Mouse (Mus musculus) intestine, embryonic 14.5 days (tissue): ENCODE results near the gene Robo4. TPM values are rescaled to one million over a fixed set of nuclear protein-coding genes. Genes with fewer than 3 reads are reported as not detected.

Experiments
- ATAC-seq: fragments of 200-750 bp; cut with Nextera tagmentation; replicated peaks from 2 replicates; pipeline ENCODE4 v1.8.0; 2017; ENCODE audit warnings: low read depth, moderate number of reproducible peaks, moderate TSS enrichment, moderate library complexity; ENCODE audit not compliant: low FRiP score, low TSS enrichment
- DNase-seq: peaks from one replicate; pipeline ENCODE4 v3.0.0-alpha.2; 2018; ENCODE audit warnings: low spot score
- H3K27ac ChIP-seq: fragments of 300-500 bp; sonication (generic); 2 replicates; pipeline ENCODE4 v1.5.1; 2014; ENCODE audit warnings: low read depth, mild to moderate bottlenecking, control low read depth
- H3K27me3 ChIP-seq: fragments of 300-500 bp; sonication (generic); replicated peaks from 2 replicates; pipeline ENCODE4 v1.6.1; 2014; ENCODE audit warnings: low read length, control low read depth; ENCODE audit not compliant: control insufficient read depth, insufficient read depth
- H3K36me3 ChIP-seq: fragments of 300-500 bp; sonication (generic); 2 replicates; pipeline ENCODE4 v1.6.1; 2014; ENCODE audit warnings: low read length, control low read depth; ENCODE audit not compliant: control insufficient read depth, insufficient read depth
- H3K4me1 ChIP-seq: fragments of 300-500 bp; sonication (generic); replicated peaks from 2 replicates; pipeline ENCODE4 v1.6.1; 2014; ENCODE audit warnings: low read length, control low read depth, mixed read lengths; ENCODE audit not compliant: control insufficient read depth, insufficient read depth
- H3K4me2 ChIP-seq: fragments of 300-500 bp; sonication (generic); 2 replicates; pipeline ENCODE4 v1.6.1; 2014; ENCODE audit warnings: low read length
- H3K4me3 ChIP-seq: fragments of 300-500 bp; sonication (generic); 2 replicates; pipeline ENCODE4 v1.5.1; 2014; ENCODE audit warnings: low read depth, low read length, control low read depth, mixed read lengths
- H3K9ac ChIP-seq: fragments of 300-500 bp; sonication (generic); 2 replicates; pipeline ENCODE4 v1.6.1; 2014; ENCODE audit warnings: mild to moderate bottlenecking, low read length
- H3K9me3 ChIP-seq: fragments of 300-500 bp; sonication (generic); 2 replicates; pipeline ENCODE4 v1.6.1; 2016; ENCODE audit warnings: low read length, control low read depth; ENCODE audit not compliant: control insufficient read depth
- WGBS: fragments of 180-500 bp; shearing (Covaris S2); extraction: QIAGEN DNeasy Blood & Tissue Kit; methylation state at CpG from one replicate; pipeline ENCODE4 v1.1.7; 2014; 5-methylcytosine and 5-hydroxymethylcytosine counted together
- polyA plus RNA-seq: library from polyadenylated mRNA; unstranded; fragments of >200 nt; fragmentation: Nextera tagmentation; extraction: Ambion mirVana; gene quantifications from 2 replicates; pipeline ENCODE4 v1.2.1, GENCODE M21; 2014

The Robo4 gene
- polyA plus RNA-seq, 1 experiment from 2014 or later: 9.8 TPM

DNA sequence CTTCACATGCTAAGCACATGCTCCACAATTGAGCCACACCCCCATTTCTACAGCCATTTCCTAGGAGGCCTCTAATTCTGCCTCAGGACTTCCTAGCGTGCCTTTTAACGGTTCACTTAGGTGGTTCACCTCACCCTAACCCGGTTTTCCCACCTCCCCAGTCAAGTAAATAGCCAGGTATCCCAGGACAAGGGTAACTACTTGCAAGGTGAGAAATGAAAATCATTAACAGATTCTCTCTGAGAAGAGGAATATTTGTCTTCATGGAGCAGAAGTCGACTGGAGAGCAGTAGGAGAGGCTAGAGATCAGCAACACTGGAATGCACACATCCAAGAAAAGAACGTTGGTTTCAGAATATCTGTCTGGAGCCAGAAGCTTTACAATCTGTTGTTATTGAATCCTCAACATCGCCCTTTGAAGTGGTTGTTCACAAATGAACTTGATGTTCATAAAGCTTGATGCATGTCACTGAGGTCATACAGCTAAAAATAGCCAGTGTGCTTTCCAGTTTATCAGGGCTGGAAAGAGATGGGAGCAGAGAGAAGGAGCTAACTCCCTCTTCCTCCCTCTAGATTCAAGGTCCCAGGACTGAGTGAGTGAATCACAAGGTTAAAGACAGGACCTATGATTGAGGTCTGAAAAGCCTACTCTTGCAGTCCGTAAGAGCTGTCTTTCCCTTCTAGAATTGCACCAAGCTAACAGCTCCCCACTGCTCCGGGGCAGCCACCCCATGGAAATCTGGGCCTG, 8.2 kb downstream of the Robo4 start:
- H3K4me3 ChIP-seq: no peak overlapping the region
- no peaks in the 10 kb centered on the region for H3K4me1 ChIP-seq
- no peak overlapping the region for H3K27ac ChIP-seq
- ATAC-seq: no peak
- no peaks in the 10 kb centered on the region for H3K9me3 ChIP-seq
- no peak overlapping the region for H3K9ac ChIP-seq
- peaks cover 25% of the 10 kb centered on the region for H3K27me3 ChIP-seq
- no peak for DNase-seq
- WGBS: 72% methylated on average over 8 of the region's 8 CpGs
- H3K4me2 ChIP-seq: no peak overlapping the region
- H3K36me3 ChIP-seq: no peaks in the 10 kb centered on the region

GRCm38 (mm10) chr9:37412989-37413388, 11.3 kb downstream of the Robo4 start:
- ATAC-seq: no peak

GRCm38 (mm10) chr9:37414666-37415065, 13.0 kb downstream of the Robo4 start:
- no peak overlapping the region for H3K9ac ChIP-seq
- no peaks in the 10 kb centered on the region for H3K27me3 ChIP-seq
- no peak overlapping the region for H3K27ac ChIP-seq
- WGBS: 76% methylated on average over 3 of the region's 3 CpGs
- no peak overlapping the region for H3K4me3 ChIP-seq
- H3K9me3 ChIP-seq: no peaks in the 10 kb centered on the region
- DNase-seq (no peak), ATAC-seq (no peak)
- no peaks in the 10 kb centered on the region for H3K36me3 ChIP-seq
- no peak overlapping the region for H3K4me2 ChIP-seq
- H3K4me1 ChIP-seq: no peaks in the 10 kb centered on the region

More at GRCm38 (mm10) chr9:37412989-37413388, 11.3 kb downstream of the Robo4 start:
- Histone ChIP-seq H3K4me3 (no peak overlapping the region), H3K4me2 (no peak overlapping the region), H3K9me3 (no peaks in the 10 kb centered on the region), H3K9ac (no peak overlapping the region), H3K27me3 (peaks cover 11% of the 10 kb centered on the region), H3K36me3 (no peaks in the 10 kb centered on the region), H3K27ac (no peak overlapping the region), H3K4me1 (no peaks in the 10 kb centered on the region)
- DNase-seq: no peak
- WGBS: 47% methylated on average over 3 of the region's 3 CpGs

DNA sequence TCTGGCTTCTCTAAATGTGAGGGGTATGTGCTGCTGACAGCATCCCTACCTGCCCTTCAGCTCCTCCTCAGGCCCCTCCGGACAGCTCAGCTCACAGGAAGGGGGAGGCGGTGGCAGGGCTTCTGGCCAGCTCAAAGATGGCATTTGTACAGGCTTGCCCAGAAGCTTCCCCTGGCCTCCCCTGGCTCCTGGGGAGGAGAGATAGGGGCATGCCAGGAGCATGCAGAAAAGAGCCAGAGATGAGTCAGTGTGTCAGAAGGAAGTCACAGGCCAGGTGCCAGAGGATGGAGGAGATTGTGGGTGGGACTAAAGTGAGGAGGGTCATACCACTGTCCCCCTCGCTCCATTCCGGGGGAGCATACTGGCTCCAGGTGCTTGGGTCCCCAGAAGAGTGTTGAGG, 17.1 kb downstream of the Robo4 start:
- no peak overlapping the region for H3K27ac ChIP-seq
- H3K9me3 ChIP-seq: no peaks in the 10 kb centered on the region
- 69% methylated on average over 4 of the region's 4 CpGs for WGBS
- no peak for DNase-seq
- ATAC-seq: no peak
- no peaks in the 10 kb centered on the region for H3K36me3 ChIP-seq
- no peak overlapping the region for H3K4me3 ChIP-seq
- H3K4me1 ChIP-seq: no peaks in the 10 kb centered on the region; the same call in 1 of the 2 replicates
- H3K4me2 ChIP-seq: no peak overlapping the region
- H3K27me3 ChIP-seq: 0 out of 2 replicates have a peak, but pooled peaks cover 4% of the 10 kb centered on the region
- no peak overlapping the region for H3K9ac ChIP-seq

DNA sequence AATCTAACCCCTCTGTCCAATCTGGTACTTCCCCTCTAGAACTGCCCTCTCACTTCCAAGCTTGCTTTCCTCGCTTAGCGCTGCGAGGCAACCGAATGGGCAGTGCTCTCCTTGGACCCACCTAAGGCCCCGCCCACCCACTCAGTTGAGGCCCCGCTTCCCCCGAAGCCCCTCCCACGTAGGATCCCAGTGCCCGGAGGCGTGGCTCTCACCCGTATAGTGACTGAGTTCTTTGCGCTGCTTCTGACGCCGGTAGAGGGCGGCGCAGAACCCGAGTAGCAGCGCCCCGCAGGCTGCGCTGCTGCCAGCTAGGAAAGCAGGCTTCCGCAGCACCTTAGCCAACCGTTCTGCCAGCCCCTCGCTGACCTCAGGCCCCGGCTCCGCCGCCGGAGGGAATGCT, 19.0 kb downstream of the Robo4 start:
- Histone ChIP-seq H3K27ac (no peak overlapping the region), H3K4me1 (no peaks in the 10 kb centered on the region; the same call in 1 of the 2 replicates), H3K9me3 (no peaks in the 10 kb centered on the region), H3K4me3 (peak overlapping the region; percentile 20), H3K36me3 (no peaks in the 10 kb centered on the region), H3K4me2 (peak overlapping the region; percentile 45), H3K9ac (no peak overlapping the region), H3K27me3 (0 out of 2 replicates have a peak, but pooled peaks cover 4% of the 10 kb centered on the region)
- ATAC-seq (peak; percentile 86), DNase-seq (peak; percentile 89)
- 1% methylated on average over 27 of the region's 27 CpGs for WGBS

GRCm38 (mm10) chr9:37421239-37421638, 19.5 kb downstream of the Robo4 start:
- Histone ChIP-seq H3K36me3 (no peaks in the 10 kb centered on the region), H3K4me1 (no peaks in the 10 kb centered on the region; the same call in 1 of the 2 replicates), H3K27me3 (0 out of 2 replicates have a peak, but pooled peaks cover 4% of the 10 kb centered on the region), H3K4me2 (peak overlapping the region; percentile 45), H3K27ac (no peak overlapping the region), H3K4me3 (peak overlapping the region; percentile 20), H3K9ac (no peak overlapping the region), H3K9me3 (no peaks in the 10 kb centered on the region)
- no peak for DNase-seq
- ATAC-seq: peak; percentile 10; the same call in 1 of the 2 replicates
- 20% methylated on average over 12 of the region's 12 CpGs for WGBS

DNA sequence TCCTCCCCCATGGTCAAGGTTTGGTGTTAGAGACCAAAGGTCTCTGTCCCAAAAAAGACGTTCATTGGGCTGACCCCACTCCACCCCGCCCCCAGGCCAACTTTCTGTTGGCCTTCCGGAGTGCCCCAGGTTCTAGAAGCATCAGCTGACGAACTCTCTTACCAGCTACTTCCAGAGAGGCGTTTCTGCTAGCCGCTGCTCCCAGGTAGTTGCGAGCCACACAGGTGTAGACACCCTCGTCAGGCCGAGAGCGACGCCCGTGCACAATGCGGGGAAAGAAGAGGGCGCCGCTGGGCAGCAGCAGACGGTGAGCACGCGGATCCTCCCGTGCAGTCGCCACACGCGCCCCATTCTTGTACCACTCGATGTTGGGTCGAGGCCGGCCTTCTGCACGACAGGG, 27.6 kb downstream of the Robo4 start:
- Histone ChIP-seq H3K27ac (no peak overlapping the region), H3K9ac (no peak overlapping the region), H3K4me1 (no peaks in the 10 kb centered on the region), H3K27me3 (peaks cover 77% of the 10 kb centered on the region), H3K4me2 (no peak overlapping the region), H3K9me3 (no peaks in the 10 kb centered on the region), H3K36me3 (no peaks in the 10 kb centered on the region), H3K4me3 (no peak overlapping the region)
- DNase-seq (no peak), ATAC-seq (no peak)
- 13% methylated on average over 26 of the region's 26 CpGs for WGBS

- ATAC-seq (peak; percentile 67), DNase-seq (peak; percentile 92)
- no peak overlapping the region for H3K9ac ChIP-seq
- WGBS: 2% methylated on average over 12 of the region's 12 CpGs
- H3K4me1 ChIP-seq: no peaks in the 10 kb centered on the region
- no peaks in the 10 kb centered on the region for H3K9me3 ChIP-seq
- no peak overlapping the region for H3K4me3 ChIP-seq
- H3K4me2 ChIP-seq: peak overlapping the region; percentile 11; the same call in 1 of the 2 replicates
- H3K27me3 ChIP-seq: peaks cover 89% of the 10 kb centered on the region
- H3K36me3 ChIP-seq: no peaks in the 10 kb centered on the region
- no peak overlapping the region for H3K27ac ChIP-seq
These were observed 28.9 kb downstream of the Robo4 start for GRCm38 (mm10) chr9:37430582-37430981.
